Mouse (Mus musculus): ENCODE data around the gene Pcnx3. TPM values are rescaled to one million over a fixed set of nuclear protein-coding genes. Genes with fewer than 3 reads are reported as not detected.

Pcnx3 gene
- polyA plus RNA-seq, 1 experiment, result 28.0 TPM

DNA sequence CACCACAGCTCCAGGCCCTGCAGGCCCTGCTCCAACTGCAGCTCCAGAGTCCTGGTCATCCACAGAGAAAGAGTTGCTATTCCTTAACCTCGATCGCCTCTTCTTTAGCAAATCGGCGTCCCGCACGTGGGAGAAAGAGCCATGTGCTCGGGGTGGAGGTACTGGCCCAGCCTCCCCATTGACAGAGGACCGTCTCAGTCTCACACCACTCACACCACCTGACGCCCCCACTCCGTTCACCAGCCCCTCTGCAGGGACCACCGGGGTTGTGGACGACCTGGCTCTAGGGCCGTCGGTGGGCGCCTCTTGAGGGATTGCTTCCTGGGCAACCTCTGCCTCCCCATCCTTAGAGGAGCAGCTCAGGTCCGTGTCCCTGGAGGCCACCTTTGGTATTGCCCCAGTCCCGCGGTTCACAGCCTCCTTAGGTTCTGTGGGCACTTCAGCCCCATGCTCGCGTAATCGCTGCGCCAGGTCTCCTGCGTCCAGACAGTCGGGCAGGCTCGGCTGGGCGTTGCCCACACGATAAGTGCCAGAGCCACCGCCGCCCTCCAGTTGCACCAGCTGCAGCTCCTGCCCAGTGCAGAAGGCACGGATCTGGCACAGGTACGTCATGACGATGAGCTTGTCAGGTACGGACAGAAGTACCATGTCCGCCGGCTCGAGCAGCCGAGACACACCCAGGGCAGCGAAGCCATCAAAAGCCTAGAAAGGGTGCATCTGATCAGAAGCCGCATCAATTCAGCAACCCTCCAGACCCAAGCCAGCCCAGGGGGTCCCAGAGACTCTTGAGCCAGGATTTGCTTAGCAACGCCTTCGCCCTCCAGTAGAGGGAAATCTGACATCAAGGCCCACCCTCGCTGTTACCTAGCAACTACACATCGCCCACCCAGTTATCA, 27.3 kb upstream of the Pcnx3 start:
- Histone ChIP-seq H3K27me3 (ENCODE audit: control insufficient read depth, insufficient read depth, insufficient read length) (no peaks in the 10 kb centered on the region), H3ac (ENCODE audit: control insufficient read depth, insufficient read length, low read depth) (no peak overlapping the region), H3K4me3 (ENCODE audit: insufficient read depth, poor library complexity, severe bottlenecking) (no peak overlapping the region), H3K79me2 (ENCODE audit: control insufficient read depth, insufficient read depth) (peaks cover 46% of the 10 kb centered on the region), H3K79me3 (ENCODE audit: low read depth) (peaks cover 18% of the 10 kb centered on the region), H3K36me3 (ENCODE audit: control insufficient read depth, insufficient read depth) (peaks cover 83% of the 10 kb centered on the region)
- TF ChIP-seq MAX (IDR thresholded peaks at IDR 0.05), result no peak
- TF ChIP-seq CTCF (IDR thresholded peaks at IDR 0.05; ENCODE audit: control insufficient read depth, insufficient read depth, insufficient read length), result no peak
- TF ChIP-seq MYOG (IDR thresholded peaks at IDR 0.05; ENCODE audit: control insufficient read depth, extremely low read depth, insufficient read length), result no peak
- no peak for TF ChIP-seq CEBPB (IDR thresholded peaks at IDR 0.05; ENCODE audit: low read depth)
- TF ChIP-seq FOSL1 (IDR thresholded peaks at IDR 0.05; ENCODE audit: insufficient read depth, low read length, poor library complexity, severe bottlenecking), result no peak
- no peak for TF ChIP-seq MYOD1 (IDR thresholded peaks at IDR 0.05; ENCODE audit: control insufficient read depth, insufficient read length, low read depth)
- no peak for TF ChIP-seq USF1 (IDR thresholded peaks at IDR 0.05; ENCODE audit: low read depth)

DNA sequence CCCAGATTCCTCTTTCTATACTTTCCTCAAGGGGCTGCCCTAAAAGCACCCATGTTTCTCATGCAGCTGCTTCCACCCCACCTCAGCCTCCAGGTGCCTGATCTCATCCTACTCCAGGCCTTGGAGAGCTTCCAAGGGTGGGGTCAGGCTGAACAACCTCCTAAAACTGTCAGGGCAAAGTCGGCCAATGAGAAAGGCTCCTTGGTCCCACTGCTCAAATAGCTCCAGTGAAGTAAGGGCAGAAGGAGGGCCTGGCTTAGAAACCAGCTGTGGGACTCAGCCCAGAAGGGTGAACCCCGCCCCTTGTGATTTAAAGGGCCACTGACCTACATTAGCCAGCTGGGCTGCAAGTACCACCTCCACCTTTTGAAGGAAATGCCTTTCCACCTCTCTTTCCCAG, 25.0 kb upstream of the Pcnx3 start:
- H3ac ChIP-seq (ENCODE audit: control insufficient read depth, insufficient read length, low read depth), result no peak overlapping the region
- no peaks in the 10 kb centered on the region for H3K27me3 ChIP-seq (ENCODE audit: control insufficient read depth, insufficient read depth, insufficient read length)
- peaks cover 50% of the 10 kb centered on the region for H3K79me2 ChIP-seq (ENCODE audit: control insufficient read depth, insufficient read depth)
- peaks cover 75% of the 10 kb centered on the region for H3K36me3 ChIP-seq (ENCODE audit: control insufficient read depth, insufficient read depth)
- no peak for TF ChIP-seq USF1 (IDR thresholded peaks at IDR 0.05; ENCODE audit: low read depth)
- TF ChIP-seq CEBPB (IDR thresholded peaks at IDR 0.05; ENCODE audit: low read depth), result no peak
- TF ChIP-seq CTCF (IDR thresholded peaks at IDR 0.05; ENCODE audit: control insufficient read depth, insufficient read depth, insufficient read length), result no peak
- no peak for TF ChIP-seq FOSL1 (IDR thresholded peaks at IDR 0.05; ENCODE audit: insufficient read depth, low read length, poor library complexity, severe bottlenecking)
- TF ChIP-seq MYOD1 (IDR thresholded peaks at IDR 0.05; ENCODE audit: control insufficient read depth, insufficient read length, low read depth), result no peak
- H3K79me3 ChIP-seq (ENCODE audit: low read depth), result peaks cover 18% of the 10 kb centered on the region
- H3K4me3 ChIP-seq (ENCODE audit: insufficient read depth, poor library complexity, severe bottlenecking), result no peak overlapping the region

DNA sequence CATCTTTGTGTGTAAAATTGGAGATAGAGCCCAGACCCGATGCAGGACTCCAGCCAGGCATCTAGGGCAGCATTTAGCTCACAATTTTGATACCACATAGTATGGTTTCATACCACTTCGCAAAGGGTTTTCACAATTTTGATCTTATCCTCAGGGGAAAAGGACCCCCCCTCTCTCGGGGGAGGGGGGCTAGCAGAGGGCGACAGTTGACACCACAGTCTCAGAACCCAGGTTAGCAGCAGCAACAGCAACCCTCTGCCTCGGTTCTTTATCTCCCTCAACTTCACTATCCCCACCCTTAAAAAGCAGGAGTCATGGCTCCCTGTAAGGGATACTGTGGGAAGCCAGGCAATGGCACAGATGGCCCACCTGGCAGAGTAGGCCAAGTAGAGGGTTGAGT, 24.5 kb upstream of the Pcnx3 start:
- H3K79me3 ChIP-seq (ENCODE audit: low read depth), result peaks cover 18% of the 10 kb centered on the region
- H3K4me3 ChIP-seq (ENCODE audit: insufficient read depth, poor library complexity, severe bottlenecking), result no peak overlapping the region
- H3K79me2 ChIP-seq (ENCODE audit: control insufficient read depth, insufficient read depth), result peaks cover 50% of the 10 kb centered on the region
- TF ChIP-seq CTCF (IDR thresholded peaks at IDR 0.05; ENCODE audit: control insufficient read depth, insufficient read depth, insufficient read length) (no peak), USF1 (IDR thresholded peaks at IDR 0.05; ENCODE audit: low read depth) (no peak), FOSL1 (IDR thresholded peaks at IDR 0.05; ENCODE audit: insufficient read depth, low read length, poor library complexity, severe bottlenecking) (no peak), MYOG (IDR thresholded peaks at IDR 0.05; ENCODE audit: control insufficient read depth, extremely low read depth, insufficient read length) (no peak), CEBPB (IDR thresholded peaks at IDR 0.05; ENCODE audit: low read depth) (no peak), MAX (IDR thresholded peaks at IDR 0.05) (no peak), MYOD1 (IDR thresholded peaks at IDR 0.05; ENCODE audit: control insufficient read depth, insufficient read length, low read depth) (no peak)
- peaks cover 78% of the 10 kb centered on the region for H3K36me3 ChIP-seq (ENCODE audit: control insufficient read depth, insufficient read depth)
- no peaks in the 10 kb centered on the region for H3K27me3 ChIP-seq (ENCODE audit: control insufficient read depth, insufficient read depth, insufficient read length)
- peak overlapping the region; percentile 5 for H3ac ChIP-seq (ENCODE audit: control insufficient read depth, insufficient read length, low read depth)

DNA sequence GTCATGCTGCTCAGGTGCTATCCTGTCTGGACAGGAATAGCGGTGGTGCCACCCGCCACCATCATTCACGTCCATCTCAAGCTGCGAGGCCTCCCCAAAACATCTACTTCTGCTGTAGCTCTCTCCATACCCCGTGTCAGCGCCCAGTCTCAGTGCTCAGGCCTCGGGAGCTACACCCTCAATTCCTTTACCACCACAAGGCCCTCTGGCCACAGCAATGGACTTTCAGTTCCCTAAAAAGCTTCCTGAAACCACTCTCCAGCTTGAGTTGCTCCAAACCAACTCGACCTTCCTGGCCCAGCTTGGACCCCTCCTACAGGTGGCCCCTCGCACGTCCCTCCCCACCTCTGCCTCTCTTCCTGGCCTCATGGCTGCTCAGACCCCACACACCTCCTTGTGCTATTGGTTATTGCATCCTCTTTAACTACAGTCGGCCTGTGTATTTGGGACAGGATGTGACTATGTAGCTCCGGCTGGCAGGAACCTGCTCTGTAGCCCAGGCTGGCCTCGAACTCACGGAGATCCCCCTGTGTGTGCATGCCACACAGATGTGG, 23.3 kb upstream of the Pcnx3 start:
- TF ChIP-seq MYOG (IDR thresholded peaks at IDR 0.05; ENCODE audit: control insufficient read depth, extremely low read depth, insufficient read length) (no peak), CEBPB (IDR thresholded peaks at IDR 0.05; ENCODE audit: low read depth) (no peak), CTCF (IDR thresholded peaks at IDR 0.05; ENCODE audit: control insufficient read depth, insufficient read depth, insufficient read length) (no peak), MAX (IDR thresholded peaks at IDR 0.05) (no peak), USF1 (IDR thresholded peaks at IDR 0.05; ENCODE audit: low read depth) (no peak), FOSL1 (IDR thresholded peaks at IDR 0.05; ENCODE audit: insufficient read depth, low read length, poor library complexity, severe bottlenecking) (no peak), MYOD1 (IDR thresholded peaks at IDR 0.05; ENCODE audit: control insufficient read depth, insufficient read length, low read depth) (no peak)
- Histone ChIP-seq H3K79me3 (ENCODE audit: low read depth) (peaks cover 18% of the 10 kb centered on the region), H3ac (ENCODE audit: control insufficient read depth, insufficient read length, low read depth) (no peak overlapping the region), H3K4me3 (ENCODE audit: insufficient read depth, poor library complexity, severe bottlenecking) (no peak overlapping the region), H3K79me2 (ENCODE audit: control insufficient read depth, insufficient read depth) (peaks cover 43% of the 10 kb centered on the region), H3K36me3 (ENCODE audit: control insufficient read depth, insufficient read depth) (peaks cover 83% of the 10 kb centered on the region), H3K27me3 (ENCODE audit: control insufficient read depth, insufficient read depth, insufficient read length) (no peaks in the 10 kb centered on the region)

DNA sequence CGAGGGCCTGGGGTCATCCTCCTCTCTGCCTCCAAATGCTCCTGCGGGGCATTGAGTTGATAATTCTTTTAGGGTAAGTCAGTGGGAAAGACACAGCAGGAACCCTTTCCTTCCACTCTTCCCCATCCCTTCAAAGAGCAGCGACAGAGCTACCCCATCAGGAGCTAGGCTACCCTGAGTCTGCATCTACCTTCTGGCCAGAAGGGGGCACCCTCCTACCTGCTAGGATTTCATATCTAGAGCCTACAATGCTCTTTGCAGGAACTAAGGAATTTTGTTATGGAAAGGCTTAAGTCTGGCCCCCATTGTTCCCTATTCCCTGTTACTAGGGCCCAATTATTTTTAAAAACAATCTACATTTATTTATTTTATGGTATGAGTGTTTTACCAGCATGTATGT, 22.5 kb upstream of the Pcnx3 start:
- H3K79me3 ChIP-seq (ENCODE audit: low read depth), result peaks cover 18% of the 10 kb centered on the region
- no peak overlapping the region for H3K4me3 ChIP-seq (ENCODE audit: insufficient read depth, poor library complexity, severe bottlenecking)
- H3K27me3 ChIP-seq (ENCODE audit: control insufficient read depth, insufficient read depth, insufficient read length), result no peaks in the 10 kb centered on the region
- peaks cover 40% of the 10 kb centered on the region for H3K79me2 ChIP-seq (ENCODE audit: control insufficient read depth, insufficient read depth)
- H3K36me3 ChIP-seq (ENCODE audit: control insufficient read depth, insufficient read depth), result peaks cover 82% of the 10 kb centered on the region
- TF ChIP-seq MAX (IDR thresholded peaks at IDR 0.05) (no peak), CTCF (IDR thresholded peaks at IDR 0.05; ENCODE audit: control insufficient read depth, insufficient read depth, insufficient read length) (no peak), FOSL1 (IDR thresholded peaks at IDR 0.05; ENCODE audit: insufficient read depth, low read length, poor library complexity, severe bottlenecking) (no peak), CEBPB (IDR thresholded peaks at IDR 0.05; ENCODE audit: low read depth) (no peak), USF1 (IDR thresholded peaks at IDR 0.05; ENCODE audit: low read depth) (no peak), MYOD1 (IDR thresholded peaks at IDR 0.05; ENCODE audit: control insufficient read depth, insufficient read length, low read depth) (no peak), MYOG (IDR thresholded peaks at IDR 0.05; ENCODE audit: control insufficient read depth, extremely low read depth, insufficient read length) (no peak)
- no peak overlapping the region for H3ac ChIP-seq (ENCODE audit: control insufficient read depth, insufficient read length, low read depth)
